34 mouse cellular contexts compared by ENCODE assay signal in genomic region chr3:154868807-154869206, GRCm38 (mm10).
"Had no signal": no experiment of that assay in that cellular context is flagged by ENCODE, and none has a peak within 500 bp of the region (broad histone marks: within the 10 kb centered on the region; RNA-seq: fewer than 3 reads in every experiment).

No protein-coding gene starts in this region.

- H3K4me3 ChIP-seq: heart, embryonic 10.5 days; heart, embryonic 12.5 days; heart, embryonic 13.5 days; heart, embryonic 15.5 days; hindbrain, embryonic 10.5 days; hindbrain, embryonic 12.5 days; hindbrain, embryonic 13.5 days; hindbrain, embryonic 15.5 days; intestine, embryonic 15.5 days; kidney, embryonic 15.5 days; layer of hippocampus, adult 2 months had no signal

- H3K27me3 ChIP-seq: heart, embryonic 12.5 days; heart, embryonic 13.5 days; heart, embryonic 15.5 days; hindbrain, embryonic 13.5 days; hindbrain, embryonic 15.5 days; intestine, embryonic 15.5 days; kidney, embryonic 15.5 days had no signal

- ATAC-seq: hindbrain, embryonic 16.5 days; hindbrain, postnatal 0 days; inflammation-experienced regulatory T-cells, adult 6 months; intestine, embryonic 15.5 days; intestine, embryonic 16.5 days; intestine, postnatal 0 days had no signal

- H3K9me3 ChIP-seq: heart, embryonic 10.5 days; heart, embryonic 12.5 days; heart, embryonic 13.5 days; heart, embryonic 15.5 days; hindbrain, embryonic 10.5 days; hindbrain, embryonic 12.5 days; hindbrain, embryonic 13.5 days; hindbrain, embryonic 15.5 days; intestine, embryonic 15.5 days; kidney, embryonic 15.5 days had no signal

- H3K9ac ChIP-seq: heart, embryonic 12.5 days; heart, embryonic 13.5 days; heart, embryonic 15.5 days; hindbrain, embryonic 12.5 days; hindbrain, embryonic 13.5 days; hindbrain, embryonic 14.5 days; hindbrain, embryonic 15.5 days; intestine, embryonic 15.5 days; kidney, embryonic 15.5 days had no signal

- H3K36me3 ChIP-seq: heart, embryonic 15.5 days; hindbrain, embryonic 10.5 days; hindbrain, embryonic 12.5 days; hindbrain, embryonic 13.5 days; hindbrain, embryonic 15.5 days; intestine, embryonic 15.5 days; kidney, embryonic 15.5 days had no signal

- H3K27ac ChIP-seq: heart, embryonic 10.5 days; heart, embryonic 13.5 days; heart, embryonic 15.5 days; hindbrain, embryonic 10.5 days; hindbrain, embryonic 12.5 days; hindbrain, embryonic 13.5 days; hindbrain, embryonic 14.5 days; hindbrain, embryonic 15.5 days; hindbrain, postnatal 0 days; intestine, embryonic 15.5 days; kidney, embryonic 15.5 days; kidney, postnatal 0 days; layer of hippocampus, adult 2 months had no signal

- H3K4me2 ChIP-seq: heart, embryonic 11.5 days; heart, embryonic 12.5 days; heart, embryonic 13.5 days; heart, embryonic 15.5 days; hindbrain, embryonic 12.5 days; hindbrain, embryonic 13.5 days; hindbrain, embryonic 14.5 days; hindbrain, embryonic 15.5 days; intestine, embryonic 15.5 days; kidney, embryonic 15.5 days had no signal

- DNase-seq: heart, postnatal 10 days; heart, postnatal 14 days; heart, postnatal 36 days; heart, postnatal 4 days; kidney, adult 11 months; kidney, adult 18-20 months; kidney, adult 2 months; kidney, adult 8-10 months; kidney, adult 9 months; kidney, postnatal 10 days; kidney, postnatal 14 days; kidney, postnatal 25 days; kidney, postnatal 36 days; kidney, postnatal 4 days; layer of hippocampus, postnatal 36 days had no signal

- H3K4me1 ChIP-seq: heart, embryonic 10.5 days; heart, embryonic 13.5 days; heart, embryonic 15.5 days; hindbrain, embryonic 10.5 days; hindbrain, embryonic 12.5 days; hindbrain, embryonic 13.5 days; hindbrain, embryonic 15.5 days; intestine, embryonic 15.5 days; kidney, embryonic 15.5 days had no signal
